Mouse (Mus musculus): ENCODE measurements around the gene Mrc1. TPM values are rescaled to one million over a fixed set of nuclear protein-coding genes. Genes with fewer than 3 reads are reported as not detected.

Gene Mrc1
- polyA plus RNA-seq, 1 experiment, result 0.43 TPM

- TF ChIP-seq POLR2A (IDR thresholded peaks at IDR 0.05; ENCODE audit: borderline replicate concordance, insufficient read depth, low read length), result no peak
- no peak for TF ChIP-seq CTCF (IDR thresholded peaks at IDR 0.05; ENCODE audit: borderline replicate concordance, insufficient read depth, low read depth, low read length)
- Histone ChIP-seq H3K4me3 (replicated peaks; ENCODE audit: insufficient read depth, low read depth, low read length) (no peak overlapping the region), H3K4me1 (ENCODE audit: control insufficient read depth, insufficient read depth, low read length) (no peaks in the 10 kb centered on the region), H3K27me3 (ENCODE audit: control insufficient read depth, insufficient read depth, low read length) (no peaks in the 10 kb centered on the region), H3K27ac (ENCODE audit: insufficient read depth, low read length) (no peak overlapping the region)
- no peak for DNase-seq
- WGBS, result 79% methylated on average over 5 of the region's 5 CpGs
These were observed 46.6 kb downstream of the Mrc1 start for GRCm38 (mm10) chr2:14275796-14276195.

- 70% methylated on average over 2 of the region's 2 CpGs for WGBS
- no peak overlapping the region for H3K27ac ChIP-seq (ENCODE audit: insufficient read depth, low read length)
- no peak overlapping the region for H3K4me3 ChIP-seq (replicated peaks; ENCODE audit: insufficient read depth, low read depth, low read length)
- no peak for TF ChIP-seq POLR2A (IDR thresholded peaks at IDR 0.05; ENCODE audit: borderline replicate concordance, insufficient read depth, low read length)
- TF ChIP-seq CTCF (IDR thresholded peaks at IDR 0.05; ENCODE audit: borderline replicate concordance, insufficient read depth, low read depth, low read length), result no peak
- H3K27me3 ChIP-seq (ENCODE audit: control insufficient read depth, insufficient read depth, low read length), result no peaks in the 10 kb centered on the region
- H3K4me1 ChIP-seq (ENCODE audit: control insufficient read depth, insufficient read depth, low read length), result no peaks in the 10 kb centered on the region
- no peak for DNase-seq
These were observed 50.1 kb downstream of the Mrc1 start for GRCm38 (mm10) chr2:14279256-14279655.

- no peak overlapping the region for H3K27ac ChIP-seq (ENCODE audit: insufficient read depth, low read length)
- H3K27me3 ChIP-seq (ENCODE audit: control insufficient read depth, insufficient read depth, low read length), result no peaks in the 10 kb centered on the region
- no peak for TF ChIP-seq CTCF (IDR thresholded peaks at IDR 0.05; ENCODE audit: borderline replicate concordance, insufficient read depth, low read depth, low read length)
- TF ChIP-seq POLR2A (IDR thresholded peaks at IDR 0.05; ENCODE audit: borderline replicate concordance, insufficient read depth, low read length), result no peak
- DNase-seq, result no peak
- H3K4me1 ChIP-seq (ENCODE audit: control insufficient read depth, insufficient read depth, low read length), result no peaks in the 10 kb centered on the region
- no peak overlapping the region for H3K4me3 ChIP-seq (replicated peaks; ENCODE audit: insufficient read depth, low read depth, low read length)
- 92% methylated on average over 6 of the region's 6 CpGs for WGBS
These were observed 50.6 kb downstream of the Mrc1 start for GRCm38 (mm10) chr2:14279795-14280194.

- WGBS, result 33% methylated on average over 5 of the region's 5 CpGs
- TF ChIP-seq POLR2A (IDR thresholded peaks at IDR 0.05; ENCODE audit: borderline replicate concordance, insufficient read depth, low read length) (no peak), CTCF (IDR thresholded peaks at IDR 0.05; ENCODE audit: borderline replicate concordance, insufficient read depth, low read depth, low read length) (peak; percentile 99)
- no peak overlapping the region for H3K4me3 ChIP-seq (replicated peaks; ENCODE audit: insufficient read depth, low read depth, low read length)
- peak; percentile 80 to 88 for DNase-seq
- H3K27me3 ChIP-seq (ENCODE audit: control insufficient read depth, insufficient read depth, low read length), result no peaks in the 10 kb centered on the region
- H3K27ac ChIP-seq (ENCODE audit: insufficient read depth, low read length), result no peak overlapping the region
- H3K4me1 ChIP-seq (ENCODE audit: control insufficient read depth, insufficient read depth, low read length), result no peaks in the 10 kb centered on the region
These were observed 66.1 kb downstream of the Mrc1 start for GRCm38 (mm10) chr2:14295334-14295733.

- Histone ChIP-seq H3K27me3 (ENCODE audit: control insufficient read depth, insufficient read depth, low read length) (no peaks in the 10 kb centered on the region), H3K27ac (ENCODE audit: insufficient read depth, low read length) (no peak overlapping the region), H3K4me1 (ENCODE audit: control insufficient read depth, insufficient read depth, low read length) (no peaks in the 10 kb centered on the region), H3K4me3 (replicated peaks; ENCODE audit: insufficient read depth, low read depth, low read length) (no peak overlapping the region)
- no peak for DNase-seq
- WGBS, result 49% methylated on average over 4 of the region's 4 CpGs
- no peak for TF ChIP-seq POLR2A (IDR thresholded peaks at IDR 0.05; ENCODE audit: borderline replicate concordance, insufficient read depth, low read length)
- no peak for TF ChIP-seq CTCF (IDR thresholded peaks at IDR 0.05; ENCODE audit: borderline replicate concordance, insufficient read depth, low read depth, low read length)
These were observed 83.6 kb downstream of the Mrc1 start for GRCm38 (mm10) chr2:14312505-14313380.

GRCm38 (mm10) chr2:14315113-14315512 lies 85.9 kb downstream of the Mrc1 start:
- Histone ChIP-seq H3K4me3 (replicated peaks; ENCODE audit: insufficient read depth, low read depth, low read length) (no peak overlapping the region), H3K4me1 (ENCODE audit: control insufficient read depth, insufficient read depth, low read length) (no peaks in the 10 kb centered on the region), H3K27ac (ENCODE audit: insufficient read depth, low read length) (no peak overlapping the region), H3K27me3 (ENCODE audit: control insufficient read depth, insufficient read depth, low read length) (no peaks in the 10 kb centered on the region)
- TF ChIP-seq CTCF (IDR thresholded peaks at IDR 0.05; ENCODE audit: borderline replicate concordance, insufficient read depth, low read depth, low read length) (no peak), POLR2A (IDR thresholded peaks at IDR 0.05; ENCODE audit: borderline replicate concordance, insufficient read depth, low read length) (no peak)
- DNase-seq, result no peak
- WGBS, result 83% methylated on average over 3 of the region's 3 CpGs

GRCm38 (mm10) chr2:14341652-14342308 lies 112.6 kb downstream of the Mrc1 start:
- Histone ChIP-seq H3K27ac (ENCODE audit: insufficient read depth, low read length) (no peak overlapping the region), H3K27me3 (ENCODE audit: control insufficient read depth, insufficient read depth, low read length) (no peaks in the 10 kb centered on the region), H3K4me1 (ENCODE audit: control insufficient read depth, insufficient read depth, low read length) (no peaks in the 10 kb centered on the region; the same call in 1 of the 2 replicates), H3K4me3 (replicated peaks; ENCODE audit: insufficient read depth, low read depth, low read length) (peak overlapping the region; percentile 38)
- WGBS, result 3% methylated on average over 14 of the region's 14 CpGs
- DNase-seq, result peak; percentile 72 to 74
- TF ChIP-seq CTCF (IDR thresholded peaks at IDR 0.05; ENCODE audit: borderline replicate concordance, insufficient read depth, low read depth, low read length) (no peak), POLR2A (IDR thresholded peaks at IDR 0.05; ENCODE audit: borderline replicate concordance, insufficient read depth, low read length) (no peak)

Data from cerebellum, adult 2 months (tissue).